Mouse (Mus musculus) small intestine, adult 2 months (tissue): ENCODE results near the gene Cep57l1.

Source experiments
- CTCF ChIP-seq: fragments of 200-500 bp; IDR thresholded peaks from 2 replicates; pipeline ENCODE4 v1.5.1; 2012; ENCODE audit warnings: low read depth, mild to moderate bottlenecking, control low read depth, inconsistent platforms, low read length, moderate library complexity, mixed read lengths; ENCODE audit not compliant: insufficient replicate concordance, insufficient read length; ENCODE audit errors: extremely low read depth
- POLR2A ChIP-seq: fragments of 200-500 bp; IDR thresholded peaks from 2 replicates; pipeline ENCODE4 v1.6.1; 2012; ENCODE audit warnings: low read depth, mild to moderate bottlenecking, control low read depth, inconsistent platforms, low read length, moderate library complexity

DNA sequence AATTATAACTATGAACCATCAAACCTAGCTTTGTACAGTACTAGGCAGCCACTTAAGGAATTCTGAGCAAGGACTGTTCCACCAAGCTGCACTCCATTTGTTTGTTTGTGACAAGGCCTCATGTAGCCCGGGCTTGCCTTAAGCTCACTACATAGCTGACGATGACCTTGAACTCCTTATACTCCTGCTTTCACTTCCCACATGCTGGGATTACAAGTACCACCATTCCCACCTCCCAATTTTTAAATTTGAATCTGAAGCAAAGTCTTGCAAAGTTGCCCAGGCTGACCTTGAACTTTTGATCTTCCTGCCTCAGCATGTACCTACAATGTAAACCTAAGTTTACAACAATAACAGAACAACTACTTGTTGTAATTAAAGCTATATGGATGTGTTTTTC, 20.3 kb upstream of the Cep57l1 start:
- TF ChIP-seq CTCF (no peak), POLR2A (no peak)
